Mouse (Mus musculus): Measurements from ENCODE around the gene Tep1.

GRCm38 (mm10) chr14:50798512-50798911, 71.8 kb downstream of the Tep1 start:
- peak; percentile 44 for TF ChIP-seq CTCF (conservative IDR thresholded peaks at IDR 0.05; ENCODE audit: low read length)
- TF ChIP-seq POU5F1 (IDR thresholded peaks at IDR 0.05; ENCODE audit: borderline replicate concordance, low read length): no peak

All from E14TG2a.4 (cell line).